Mouse (Mus musculus) kidney, embryonic 16.5 days (tissue): ENCODE measurements around the gene Ank. TPM values are rescaled to one million over a fixed set of nuclear protein-coding genes. Genes with fewer than 3 reads are reported as not detected.

Source experiments
- ATAC-seq: fragments of 200-750 bp; cut with Nextera tagmentation; 2 replicates; pipeline ENCODE4 v1.8.0; 2017; ENCODE audit warnings: moderate TSS enrichment; ENCODE audit not compliant: low FRiP score, low TSS enrichment
- H3K27ac ChIP-seq: fragments of 300-500 bp; sonication (generic); 2 replicates; pipeline ENCODE4 v1.5.1; 2014; ENCODE audit warnings: low read length
- H3K27me3 ChIP-seq: fragments of 300-500 bp; sonication (generic); 2 replicates; pipeline ENCODE4 v1.6.1; 2014; ENCODE audit warnings: low read length, control low read depth, mixed read lengths; ENCODE audit not compliant: insufficient read depth
- H3K36me3 ChIP-seq: fragments of 300-500 bp; sonication (generic); 2 replicates; pipeline ENCODE4 v1.6.1; 2014; ENCODE audit warnings: low read length, control low read depth, mixed read lengths; ENCODE audit not compliant: insufficient read depth
- H3K4me1 ChIP-seq: fragments of 300-500 bp; sonication (generic); 2 replicates; pipeline ENCODE4 v1.6.1; 2014; ENCODE audit warnings: low read length, control low read depth, mixed read lengths; ENCODE audit not compliant: insufficient read depth
- H3K4me2 ChIP-seq: fragments of 300-500 bp; sonication (generic); replicated peaks from 2 replicates; pipeline ENCODE4 v1.6.1; 2014; ENCODE audit warnings: low read depth, low read length
- H3K4me3 ChIP-seq: fragments of 300-500 bp; sonication (generic); 2 replicates; pipeline ENCODE4 v1.5.1; 2014; ENCODE audit warnings: mild to moderate bottlenecking, low read length
- H3K9ac ChIP-seq: fragments of 300-500 bp; sonication (generic); replicated peaks from 2 replicates; pipeline ENCODE4 v1.6.1; 2014; ENCODE audit warnings: low read length
- H3K9me3 ChIP-seq: fragments of 300-500 bp; sonication (generic); 2 replicates; pipeline ENCODE4 v1.6.1; 2016; ENCODE audit warnings: low read length, control low read depth
- WGBS: fragments of 180-500 bp; shearing (Covaris S2); extraction: QIAGEN DNeasy Blood & Tissue Kit; methylation state at CpG from one replicate; pipeline ENCODE4 v1.1.7; 2014; 5-methylcytosine and 5-hydroxymethylcytosine counted together
- polyA plus RNA-seq: library from polyadenylated mRNA; unstranded; fragments of >200 nt; fragmentation: Nextera tagmentation; extraction: Ambion mirVana; gene quantifications from 2 replicates; pipeline ENCODE4 v1.2.1, GENCODE M21; 2015

The Ank gene
- polyA plus RNA-seq, 1 experiment from 2014 or later = 7.2 TPM

DNA sequence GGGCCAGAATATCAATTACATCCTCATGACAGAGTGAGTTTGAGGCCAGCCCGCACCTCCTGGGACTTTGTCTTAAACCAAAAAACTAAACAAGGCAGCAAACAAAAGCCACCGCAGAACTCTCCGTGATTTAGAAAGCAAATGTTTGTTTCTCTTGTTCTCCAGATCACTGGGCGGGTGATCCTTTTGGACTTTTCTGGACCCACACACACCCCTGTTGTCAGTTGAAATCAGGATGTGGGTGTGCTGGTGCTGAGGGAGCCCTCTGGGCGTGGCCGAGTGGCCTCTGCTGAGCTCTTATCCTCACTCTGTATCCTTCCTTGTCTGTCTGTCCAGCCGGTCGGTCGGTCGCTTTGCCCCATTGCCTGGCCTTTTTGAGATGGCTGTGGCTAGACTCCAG, 82.6 kb downstream of the Ank start:
- H3K4me1 ChIP-seq = no peaks in the 10 kb centered on the region
- no peak overlapping the region for H3K4me2 ChIP-seq
- no peaks in the 10 kb centered on the region for H3K27me3 ChIP-seq
- H3K9me3 ChIP-seq = no peaks in the 10 kb centered on the region
- H3K27ac ChIP-seq = no peak overlapping the region
- H3K36me3 ChIP-seq = no peaks in the 10 kb centered on the region
- ATAC-seq = no peak
- no peak overlapping the region for H3K4me3 ChIP-seq
- WGBS = 87% methylated on average over 10 of the region's 10 CpGs
- no peak overlapping the region for H3K9ac ChIP-seq

DNA sequence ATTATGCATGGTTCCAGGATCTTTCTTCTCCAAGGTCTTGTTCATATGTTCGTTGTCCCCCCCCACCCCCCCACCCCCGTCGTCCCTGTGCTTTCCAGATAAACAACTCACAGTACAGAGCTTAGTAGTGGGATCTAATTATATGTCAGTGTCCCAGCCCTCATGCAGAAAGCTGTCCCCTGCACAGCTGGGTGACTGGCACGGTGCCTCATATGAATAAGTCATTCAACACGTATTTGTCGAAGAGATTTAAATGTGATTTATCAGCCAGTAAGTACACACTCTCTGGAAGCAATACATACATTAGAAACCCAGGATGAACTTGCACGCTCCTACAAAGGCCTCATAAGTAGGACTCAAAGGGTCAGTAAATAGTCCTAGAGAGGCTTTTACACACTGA, 83.4 kb downstream of the Ank start:
- H3K4me3 ChIP-seq = no peak overlapping the region
- 66% methylated on average over 7 of the region's 7 CpGs for WGBS
- ATAC-seq = no peak
- H3K27ac ChIP-seq = no peak overlapping the region
- no peaks in the 10 kb centered on the region for H3K4me1 ChIP-seq
- H3K36me3 ChIP-seq = no peaks in the 10 kb centered on the region
- H3K4me2 ChIP-seq = no peak overlapping the region
- H3K27me3 ChIP-seq = no peaks in the 10 kb centered on the region
- no peaks in the 10 kb centered on the region for H3K9me3 ChIP-seq
- no peak overlapping the region for H3K9ac ChIP-seq

DNA sequence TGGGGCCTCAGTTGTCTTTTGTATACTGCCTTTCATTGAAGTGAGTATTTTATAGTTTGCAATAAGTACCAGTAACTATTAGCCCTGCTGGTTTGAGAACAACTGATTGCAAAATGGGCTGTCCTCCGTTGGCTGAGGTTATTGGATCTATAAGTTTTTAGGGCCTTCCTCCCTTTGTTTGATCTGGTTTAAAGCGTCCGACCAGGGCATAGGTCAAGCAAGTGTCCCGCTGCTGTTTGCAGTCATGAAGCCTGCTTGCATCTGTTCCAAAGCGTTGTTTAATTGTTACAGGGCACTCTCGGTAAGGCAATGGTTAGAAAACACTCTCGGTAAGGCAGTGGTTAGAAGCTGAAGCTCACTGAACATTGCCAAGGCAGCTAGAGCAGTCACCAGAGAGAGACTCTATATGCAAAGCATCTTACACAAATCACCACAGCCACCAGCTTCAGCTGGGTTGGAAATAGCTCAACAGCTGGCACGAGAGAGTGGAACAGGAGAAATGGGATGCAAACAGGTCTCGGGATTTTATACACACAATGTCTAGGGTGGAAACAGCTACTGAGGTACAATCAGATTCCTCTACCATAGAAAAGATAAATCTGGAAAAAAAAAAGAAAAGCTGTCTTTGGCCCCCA, 84.0 kb downstream of the Ank start:
- Histone ChIP-seq H3K9ac (no peak overlapping the region), H3K4me3 (no peak overlapping the region), H3K4me2 (no peak overlapping the region), H3K27ac (no peak overlapping the region), H3K4me1 (no peaks in the 10 kb centered on the region), H3K36me3 (no peaks in the 10 kb centered on the region), H3K27me3 (no peaks in the 10 kb centered on the region), H3K9me3 (no peaks in the 10 kb centered on the region)
- WGBS = 38% methylated on average over 9 of the region's 9 CpGs
- no peak for ATAC-seq

DNA sequence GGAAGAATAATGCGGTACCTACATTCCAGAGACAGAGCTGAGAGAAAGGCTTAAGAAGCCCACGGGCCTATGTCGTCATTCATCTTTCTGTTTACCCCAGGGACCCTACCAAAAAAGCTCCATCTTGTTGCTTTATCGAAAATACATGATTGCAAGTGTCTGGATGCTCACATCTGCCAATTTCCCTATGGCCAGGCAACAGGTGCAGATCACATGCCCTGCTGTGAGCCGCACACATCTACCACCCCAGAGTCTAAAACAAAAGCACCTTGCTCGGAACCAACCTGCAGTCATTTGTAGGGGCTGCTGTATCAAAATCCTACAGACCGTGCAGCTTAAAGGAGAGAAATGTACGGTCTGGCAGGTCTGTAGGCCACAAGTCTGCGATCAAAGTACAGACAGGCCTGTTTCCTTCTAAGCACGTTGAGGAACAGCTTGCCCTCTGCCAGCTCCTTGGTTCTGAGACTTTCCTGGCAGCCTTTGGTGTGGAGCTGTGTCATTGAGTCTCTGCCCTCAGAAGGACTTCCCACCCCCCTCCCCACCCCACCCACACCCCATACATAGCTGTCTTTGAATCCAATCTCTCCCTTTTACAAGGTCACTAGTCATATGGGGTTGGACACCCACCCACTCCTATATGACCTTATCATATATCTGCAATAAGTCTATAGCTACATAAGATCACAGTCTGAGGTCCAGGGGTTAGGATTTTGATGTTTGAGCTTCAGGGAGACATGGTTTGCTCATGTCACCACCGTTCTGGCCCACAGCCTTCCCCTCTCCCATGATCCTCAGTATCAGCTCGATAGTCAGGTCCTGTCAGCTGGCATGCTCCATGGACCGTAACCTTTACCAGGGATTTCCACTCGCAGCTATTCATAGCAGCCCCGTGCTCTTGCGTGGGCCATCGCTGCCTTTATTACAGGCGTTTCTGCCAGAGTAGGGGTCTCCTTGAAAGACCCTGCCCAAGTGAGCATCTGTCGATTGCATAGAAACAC, 84.9 kb downstream of the Ank start:
- Histone ChIP-seq H3K4me1 (no peaks in the 10 kb centered on the region), H3K27ac (no peak overlapping the region), H3K9me3 (no peaks in the 10 kb centered on the region), H3K4me2 (no peak overlapping the region), H3K4me3 (no peak overlapping the region), H3K9ac (no peak overlapping the region), H3K27me3 (no peaks in the 10 kb centered on the region), H3K36me3 (no peaks in the 10 kb centered on the region)
- no peak for ATAC-seq
- WGBS = 84% methylated on average over 19 of the region's 19 CpGs

DNA sequence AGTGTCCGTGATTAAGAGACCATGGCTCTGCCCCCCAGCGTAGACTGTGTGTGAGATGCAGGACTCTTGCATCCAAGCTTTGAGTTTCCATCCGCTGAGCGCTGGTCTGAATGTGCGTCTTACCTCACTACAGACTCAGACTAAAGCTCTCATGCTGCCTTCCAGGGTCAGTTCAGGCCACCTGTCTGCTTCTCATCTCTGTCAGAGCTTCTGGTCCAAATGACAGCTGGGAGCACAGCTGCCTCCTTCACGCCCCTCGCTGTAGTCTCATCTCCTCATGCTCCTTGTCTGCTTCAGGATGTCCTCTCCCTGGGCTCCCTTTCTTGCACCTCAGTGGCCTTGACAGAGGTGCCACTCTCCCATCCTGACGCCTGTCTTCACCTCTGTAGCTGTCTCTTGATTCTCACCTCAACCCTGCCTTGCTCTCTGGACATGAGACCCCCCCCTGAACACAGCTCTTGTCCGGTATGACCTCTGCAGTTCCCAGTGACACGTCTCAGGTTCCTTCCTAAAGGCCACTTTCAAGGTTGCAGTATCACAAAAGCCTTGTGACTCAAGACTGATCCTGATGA, 85.7 kb downstream of the Ank start:
- Histone ChIP-seq H3K4me3 (no peak overlapping the region), H3K9ac (no peak overlapping the region), H3K4me1 (no peaks in the 10 kb centered on the region), H3K27me3 (no peaks in the 10 kb centered on the region), H3K9me3 (no peaks in the 10 kb centered on the region), H3K27ac (no peak overlapping the region), H3K36me3 (no peaks in the 10 kb centered on the region), H3K4me2 (no peak overlapping the region)
- ATAC-seq = no peak
- WGBS = 82% methylated on average over 10 of the region's 10 CpGs

DNA sequence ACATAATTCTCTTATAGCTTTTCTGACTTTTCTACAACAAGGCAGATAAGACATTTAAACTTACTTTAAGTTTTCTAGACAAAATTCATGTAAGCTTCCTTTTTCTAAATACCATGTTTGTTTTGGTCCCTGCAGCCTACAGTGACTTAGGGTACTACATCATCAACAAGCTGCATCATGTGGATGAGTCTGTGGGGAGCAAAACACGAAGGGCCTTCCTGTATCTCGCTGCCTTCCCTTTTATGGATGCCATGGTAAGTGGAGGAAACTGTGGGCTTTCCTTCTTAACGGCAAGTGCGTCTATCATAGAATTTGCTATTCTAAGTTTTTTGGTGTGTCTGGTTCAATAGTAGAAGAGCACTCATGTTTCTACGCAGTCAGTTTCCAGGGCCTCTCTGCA, 87.1 kb downstream of the Ank start:
- Histone ChIP-seq H3K36me3 (no peaks in the 10 kb centered on the region), H3K9ac (no peak overlapping the region), H3K27ac (no peak overlapping the region), H3K9me3 (no peaks in the 10 kb centered on the region), H3K4me2 (no peak overlapping the region), H3K4me3 (no peak overlapping the region), H3K4me1 (no peaks in the 10 kb centered on the region), H3K27me3 (no peaks in the 10 kb centered on the region)
- WGBS = 91% methylated on average over 5 of the region's 5 CpGs
- ATAC-seq = no peak

DNA sequence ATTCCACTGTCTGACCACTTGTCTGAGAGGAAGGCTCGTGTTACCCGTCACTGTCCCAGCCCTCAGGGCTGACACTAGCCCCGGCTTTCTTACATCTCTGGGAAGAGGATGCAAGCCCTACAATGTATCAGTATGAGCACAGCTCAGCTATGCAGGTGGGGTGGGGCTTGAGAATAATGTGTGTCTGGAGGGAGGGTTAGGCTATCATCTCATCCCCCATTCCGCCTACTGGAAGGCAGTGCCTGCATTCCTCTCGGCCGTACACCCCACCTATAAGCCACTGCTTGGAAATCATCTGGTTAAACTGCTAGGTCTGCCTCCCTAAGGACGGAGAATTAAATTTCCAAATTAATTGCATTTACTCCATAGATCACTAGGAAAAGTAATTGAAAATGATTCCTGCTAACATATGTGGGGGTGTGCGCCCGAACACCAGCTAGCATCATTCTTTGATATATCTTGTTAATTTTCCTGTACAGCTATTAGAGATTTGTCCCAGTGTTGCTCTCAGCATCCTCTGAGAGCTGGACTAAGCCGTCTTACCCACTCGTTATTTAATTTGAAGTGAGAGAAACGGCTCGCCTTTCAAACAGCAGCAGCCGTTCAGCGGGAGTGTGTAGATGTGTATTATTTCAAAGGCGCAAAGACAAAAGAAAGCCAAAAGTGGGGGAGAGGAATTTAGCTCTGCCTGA, 92.1 kb downstream of the Ank start:
- no peaks in the 10 kb centered on the region for H3K9me3 ChIP-seq
- H3K4me3 ChIP-seq = no peak overlapping the region
- no peaks in the 10 kb centered on the region for H3K4me1 ChIP-seq
- H3K9ac ChIP-seq = no peak overlapping the region
- 53% methylated on average over 16 of the region's 16 CpGs for WGBS
- H3K4me2 ChIP-seq = no peak overlapping the region
- no peaks in the 10 kb centered on the region for H3K27me3 ChIP-seq
- H3K36me3 ChIP-seq = no peaks in the 10 kb centered on the region
- ATAC-seq = no peak
- no peak overlapping the region for H3K27ac ChIP-seq

DNA sequence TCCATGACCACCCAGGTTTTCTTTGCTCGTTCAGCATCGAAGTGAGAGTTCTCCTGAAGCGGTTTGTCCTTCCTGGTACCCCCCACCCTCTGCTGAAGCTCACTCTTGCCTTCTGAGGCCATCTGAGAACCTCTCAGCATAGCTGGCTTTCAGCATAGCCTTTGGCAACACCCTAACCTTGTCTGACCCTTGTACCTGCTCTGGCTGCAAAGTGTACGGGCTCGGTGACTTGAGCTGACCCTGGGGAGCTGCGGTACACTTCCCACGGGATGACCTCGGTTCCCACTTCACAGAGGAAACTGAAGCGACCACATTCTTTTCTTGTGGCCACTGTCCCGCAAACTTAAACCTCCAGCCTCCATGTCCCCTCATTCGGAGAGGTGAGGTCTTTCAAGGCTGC, 93.8 kb downstream of the Ank start:
- Histone ChIP-seq H3K9ac (no peak overlapping the region), H3K4me1 (no peaks in the 10 kb centered on the region), H3K27me3 (no peaks in the 10 kb centered on the region), H3K27ac (no peak overlapping the region), H3K4me3 (no peak overlapping the region), H3K36me3 (no peaks in the 10 kb centered on the region), H3K9me3 (no peaks in the 10 kb centered on the region), H3K4me2 (no peak overlapping the region)
- ATAC-seq = no peak
- 73% methylated on average over 11 of the region's 11 CpGs for WGBS

DNA sequence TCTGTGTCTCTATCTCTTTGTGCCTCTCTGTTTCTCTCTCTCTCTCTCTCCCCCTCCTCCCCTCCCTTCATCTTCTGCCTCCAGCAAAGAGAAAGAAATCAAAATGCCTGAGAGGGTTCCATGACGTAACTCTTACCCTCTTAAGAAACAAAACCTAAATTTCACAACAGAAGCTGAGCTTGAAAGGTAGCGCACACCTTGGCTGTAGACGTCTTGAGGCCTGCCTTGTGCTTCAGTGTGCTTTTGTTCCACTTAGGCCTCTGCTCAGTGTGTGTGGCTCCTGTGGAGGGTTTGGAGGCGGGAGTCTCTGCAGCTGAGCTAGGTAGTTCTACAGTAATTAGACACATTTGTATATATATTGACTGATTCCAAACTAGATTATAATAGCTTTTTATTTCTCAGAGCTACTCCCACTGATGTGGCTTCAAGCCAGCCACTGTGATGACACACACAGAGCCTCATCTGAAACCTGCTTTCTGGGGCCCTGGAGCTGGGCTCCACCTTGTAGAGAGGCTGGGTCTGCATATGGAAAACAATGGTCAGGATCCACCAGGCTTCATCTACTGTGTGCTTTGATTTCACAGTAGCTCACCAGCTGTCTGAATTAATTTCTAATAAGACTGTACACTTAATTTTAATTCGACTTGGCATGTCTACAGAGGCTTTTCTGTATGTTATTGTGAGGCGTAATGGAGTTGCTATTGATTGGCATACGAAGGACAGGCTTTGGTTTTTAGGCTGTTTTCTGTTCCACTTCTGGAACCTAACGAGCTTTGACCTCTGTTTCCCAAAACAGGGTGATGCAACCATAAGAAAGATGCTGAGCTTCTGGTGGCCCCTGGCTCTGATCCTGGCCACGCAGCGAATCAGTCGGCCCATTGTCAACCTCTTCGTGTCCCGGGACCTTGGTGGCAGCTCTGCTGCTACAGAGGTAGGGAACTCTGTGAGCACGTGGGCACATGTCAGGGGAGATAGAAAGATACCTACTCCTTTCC, 97.9 kb downstream of the Ank start:
- H3K4me2 ChIP-seq = no peak overlapping the region
- 0 out of 2 replicates have a peak, but pooled peaks cover 2% of the 10 kb centered on the region for H3K36me3 ChIP-seq
- no peaks in the 10 kb centered on the region for H3K27me3 ChIP-seq
- H3K4me1 ChIP-seq = no peaks in the 10 kb centered on the region
- no peak overlapping the region for H3K4me3 ChIP-seq
- no peak for ATAC-seq
- 91% methylated on average over 14 of the region's 14 CpGs for WGBS
- H3K27ac ChIP-seq = no peak overlapping the region
- H3K9ac ChIP-seq = no peak overlapping the region
- no peaks in the 10 kb centered on the region for H3K9me3 ChIP-seq
